Mouse (Mus musculus) left cerebral cortex, adult 18-20 months (tissue): ENCODE measurements around the gene Grin2c. TPM values are rescaled to one million over a fixed set of nuclear protein-coding genes. Genes with fewer than 3 reads are reported as not detected.
A peak's percentile ranks its signal among the peaks of the same experiment; 100 is the strongest.

Experiments
- DNase-seq, 2 experiments: peaks; one replicate each; pipeline ENCODE4 v3.0.0; 2021 to 2022; ENCODE audit warnings: low spot score in 2 of 2, mixed read lengths in 1 of 2
- total RNA-seq, 2 experiments: library from RNA; stranded (reverse); gene quantifications; 2 replicates each; pipeline ENCODE4 v1.2.3; 2021

The Grin2c gene
- total RNA-seq, 2 experiments from 2014 or later, result 33.8 to 35.7 TPM

DNA sequence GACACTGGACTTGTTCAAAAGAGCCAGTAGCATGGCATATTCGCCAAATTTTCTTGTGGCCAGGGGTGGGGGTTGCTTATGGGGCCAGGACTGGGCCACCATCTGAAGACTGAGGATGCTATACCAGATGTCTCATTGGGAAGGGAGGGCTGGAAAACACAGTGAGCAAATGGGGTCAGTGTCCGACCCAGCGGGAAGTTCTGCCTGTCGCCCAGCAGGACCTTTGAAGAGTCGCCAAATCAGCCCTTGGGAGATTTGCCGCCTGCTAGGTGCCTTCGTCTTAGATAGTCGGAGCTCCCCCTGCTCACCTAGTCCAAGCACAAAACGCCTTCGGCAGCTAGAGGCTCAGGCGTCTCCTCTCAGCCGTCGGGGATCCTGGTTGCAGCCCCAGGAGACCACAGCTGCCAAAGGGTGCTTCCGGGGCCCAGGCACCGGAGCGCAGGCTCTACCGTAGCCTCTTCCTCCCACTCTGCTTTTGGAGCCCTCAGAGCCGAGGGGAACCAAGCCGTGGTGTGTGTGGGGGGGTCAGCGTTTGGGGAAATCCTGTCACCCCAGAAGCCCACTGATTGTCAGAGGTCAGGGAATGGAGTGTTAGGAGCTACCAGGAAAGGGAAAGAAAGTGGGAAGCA is 1.2 kb downstream of the Grin2c start:
- no peak for DNase-seq

DNA sequence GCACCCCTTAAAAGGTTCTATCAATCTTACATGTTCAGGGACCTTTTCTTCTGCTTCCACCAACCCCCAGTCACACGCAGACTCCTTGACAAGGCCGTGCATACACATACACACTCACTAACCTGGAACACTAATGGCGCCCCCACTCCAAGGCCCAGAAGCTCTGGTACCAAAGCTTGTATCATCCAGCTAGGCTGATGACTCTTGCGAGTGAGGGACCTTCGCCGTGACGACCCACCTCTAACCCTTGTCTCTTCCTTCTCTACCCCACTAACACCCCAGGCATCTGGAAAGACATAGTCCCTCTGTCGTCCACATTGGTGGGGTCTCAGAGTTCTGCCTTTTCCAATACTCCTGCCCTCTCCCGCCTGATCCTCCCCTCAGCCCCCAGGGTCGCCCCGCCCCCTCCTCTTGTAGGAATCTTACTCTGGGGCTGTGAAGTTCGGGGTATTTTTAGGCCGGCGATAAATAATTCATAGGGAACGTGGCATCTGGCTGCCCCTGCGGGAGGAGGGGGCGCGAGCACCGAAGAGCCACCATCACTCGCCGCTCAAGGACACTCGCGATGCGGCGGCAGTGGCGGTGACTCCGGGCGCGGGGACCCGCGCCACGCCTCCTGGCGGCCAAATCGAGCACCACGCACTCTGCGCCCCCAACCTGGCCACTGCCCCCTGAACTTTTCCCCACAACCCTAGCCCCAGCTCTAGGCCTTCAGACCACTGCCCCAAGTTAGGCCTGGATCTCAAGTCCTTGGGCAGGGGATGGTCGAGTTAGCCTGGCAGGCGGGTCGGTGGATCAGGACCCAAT is 2.0 kb downstream of the Grin2c start:
- no peak for DNase-seq

DNA sequence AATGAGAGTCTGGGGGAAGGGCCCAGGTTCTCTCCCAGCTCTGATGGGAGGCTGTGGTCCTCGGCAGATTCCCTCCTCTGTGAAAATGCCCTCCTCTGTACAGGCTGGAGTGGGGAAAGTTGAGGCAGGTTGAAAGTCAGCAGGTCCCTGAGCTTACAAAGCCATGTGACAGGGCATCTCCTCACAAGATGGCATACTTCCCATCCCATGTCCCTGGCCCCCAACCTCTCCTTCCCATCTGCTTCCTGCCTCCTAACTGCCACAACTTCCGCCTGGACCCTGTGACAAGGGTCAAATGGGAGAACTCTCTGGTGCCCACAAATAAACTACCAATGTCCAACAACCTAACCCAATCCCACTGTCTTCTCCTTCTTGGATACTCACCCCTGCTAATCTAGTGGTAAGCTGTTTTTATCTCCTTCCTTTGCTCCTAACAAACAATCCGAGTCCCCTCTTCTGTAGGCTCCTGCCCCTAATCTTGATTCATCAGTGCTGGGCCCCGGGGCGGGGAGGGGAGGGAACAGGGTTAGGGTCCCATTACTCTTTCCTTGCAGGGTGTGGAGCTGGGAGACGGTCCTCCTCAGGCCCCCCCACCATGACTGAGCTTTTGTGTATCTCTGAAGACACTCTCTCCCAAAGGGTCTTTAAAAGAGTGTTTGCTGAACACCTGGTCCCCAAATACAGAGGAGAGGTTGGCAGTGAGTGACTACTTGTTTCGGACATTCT is 2.7 kb downstream of the Grin2c start:
- no peak for DNase-seq

DNA sequence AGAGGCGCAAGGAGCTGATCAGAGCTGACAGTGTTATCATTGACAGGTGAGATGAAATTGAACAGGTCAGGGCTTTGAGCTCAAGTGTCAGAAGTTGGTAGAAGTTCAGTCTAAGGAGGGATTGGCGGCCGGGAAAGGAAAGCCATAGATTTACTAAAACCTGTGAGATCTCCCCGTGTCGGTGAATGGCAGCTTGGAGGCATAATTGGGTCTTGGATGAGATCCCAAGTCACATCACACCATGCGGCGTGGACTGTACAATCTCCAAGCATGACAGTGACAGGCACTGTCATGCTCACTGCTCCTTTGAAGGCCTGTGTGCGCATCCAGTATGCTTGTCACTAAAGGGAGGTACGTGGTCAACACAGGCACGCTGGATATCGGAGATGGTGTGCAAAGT is 4.1 kb downstream of the Grin2c start:
- no peak for DNase-seq

DNA sequence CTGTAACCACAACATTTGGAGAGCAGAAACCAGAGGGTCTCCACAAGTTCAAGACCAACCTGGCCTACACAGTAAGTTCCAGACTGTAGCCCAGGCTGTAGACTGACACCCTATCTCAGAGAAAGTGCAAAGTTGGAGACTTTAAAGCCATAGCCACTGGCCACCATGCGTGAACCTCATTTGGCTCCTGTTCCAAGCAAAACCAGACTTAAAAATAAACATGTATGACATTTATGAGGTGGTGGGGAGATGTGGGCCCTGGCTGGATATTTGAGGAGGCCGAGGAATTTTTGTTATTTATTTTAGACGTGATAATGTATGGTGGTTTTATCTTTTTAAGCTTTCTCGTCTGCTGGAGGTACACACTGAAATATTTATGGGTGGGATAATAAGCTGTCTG is 7.9 kb downstream of the Grin2c start:
- no peak for DNase-seq

DNA sequence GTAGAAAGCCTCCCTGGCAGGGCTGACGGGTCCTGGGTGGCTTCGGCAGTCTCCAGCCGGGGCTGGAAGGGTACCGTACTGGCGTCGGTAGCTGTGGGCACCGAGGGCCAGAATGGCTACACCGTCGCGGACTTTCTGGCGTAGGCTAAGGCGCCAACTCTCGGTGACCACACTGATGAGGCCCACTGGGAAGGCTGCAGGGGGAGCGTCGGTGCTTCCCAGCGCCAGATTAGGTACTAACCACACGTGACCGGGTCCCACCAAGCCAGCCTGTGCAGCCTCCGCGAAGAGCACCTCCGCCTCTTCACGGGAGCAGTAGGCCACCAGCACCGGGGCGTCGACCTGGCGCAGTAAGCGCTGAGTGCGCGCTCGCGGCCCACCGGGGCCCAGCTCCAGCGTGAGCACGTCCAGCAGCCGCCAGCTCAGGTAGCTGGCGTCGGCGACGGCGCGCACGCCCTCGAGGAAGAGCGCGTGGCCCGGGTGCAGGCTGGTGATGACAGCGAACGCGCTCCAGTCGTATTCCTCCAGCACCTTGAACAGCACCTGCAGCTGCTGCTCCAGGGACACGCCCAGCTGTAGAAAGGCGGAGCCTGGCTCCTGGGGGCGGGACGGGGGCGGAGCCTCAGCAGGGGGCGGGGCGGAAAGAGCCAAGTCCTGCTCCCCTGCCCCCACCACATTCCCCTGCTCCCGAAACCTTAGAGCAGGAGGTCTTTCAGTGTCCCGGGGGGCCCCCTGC is 9.1 kb downstream of the Grin2c start:
- no peak for DNase-seq

DNA sequence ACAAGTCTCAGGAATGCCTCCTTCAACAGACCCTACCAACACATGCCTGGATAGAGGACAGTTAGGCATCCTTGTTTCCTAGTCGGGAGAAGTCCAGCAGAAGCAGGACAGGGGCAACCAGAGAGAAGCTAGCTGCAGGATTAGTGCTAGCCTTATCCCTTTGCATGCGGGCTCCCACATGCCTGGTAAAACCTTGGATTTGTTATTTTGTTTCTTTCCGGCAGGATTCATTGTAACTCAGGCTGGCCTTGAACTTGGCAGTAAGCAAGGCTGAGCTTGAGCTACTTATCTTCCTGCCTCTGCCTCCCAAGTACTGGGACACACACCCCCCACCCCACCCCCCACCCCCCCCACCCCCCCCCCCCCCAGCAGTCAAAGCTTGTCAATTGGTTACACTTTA is 15.8 kb downstream of the Grin2c start:
- DNase-seq, result no peak

DNA sequence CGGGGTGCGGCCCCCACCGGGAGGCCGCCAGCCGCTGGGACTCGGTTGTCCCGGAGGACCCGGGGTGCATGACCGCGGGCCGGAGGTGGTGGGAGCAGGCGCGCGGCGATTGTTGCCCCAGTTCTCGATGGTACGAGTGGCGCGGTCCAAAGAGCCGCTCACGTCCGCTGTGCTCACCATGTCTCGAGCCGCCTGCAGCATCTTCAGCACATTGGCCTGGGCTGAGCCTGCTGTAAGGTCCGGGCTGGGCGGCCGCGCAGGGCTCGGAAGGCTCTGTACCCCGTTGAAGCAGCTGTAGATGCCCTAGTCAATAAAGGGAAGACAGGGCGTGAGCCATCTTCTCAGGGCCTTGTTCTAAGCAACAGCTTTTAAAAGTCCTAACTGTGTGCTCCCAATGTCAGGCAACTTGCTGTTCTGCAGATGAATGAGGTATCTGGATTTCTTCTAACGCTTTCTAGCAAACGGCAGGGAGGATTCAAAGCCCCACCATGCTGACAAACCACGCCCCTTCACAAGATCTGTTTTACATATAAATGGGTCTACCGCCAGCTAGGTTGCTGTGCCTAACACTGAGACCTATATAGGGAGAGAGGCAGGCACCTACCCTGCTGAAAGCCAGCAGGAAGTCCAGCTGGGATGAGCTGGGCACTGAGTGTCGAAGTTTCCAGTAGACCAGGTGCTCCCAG is 16.5 kb downstream of the Grin2c start:
- no peak for DNase-seq

DNA sequence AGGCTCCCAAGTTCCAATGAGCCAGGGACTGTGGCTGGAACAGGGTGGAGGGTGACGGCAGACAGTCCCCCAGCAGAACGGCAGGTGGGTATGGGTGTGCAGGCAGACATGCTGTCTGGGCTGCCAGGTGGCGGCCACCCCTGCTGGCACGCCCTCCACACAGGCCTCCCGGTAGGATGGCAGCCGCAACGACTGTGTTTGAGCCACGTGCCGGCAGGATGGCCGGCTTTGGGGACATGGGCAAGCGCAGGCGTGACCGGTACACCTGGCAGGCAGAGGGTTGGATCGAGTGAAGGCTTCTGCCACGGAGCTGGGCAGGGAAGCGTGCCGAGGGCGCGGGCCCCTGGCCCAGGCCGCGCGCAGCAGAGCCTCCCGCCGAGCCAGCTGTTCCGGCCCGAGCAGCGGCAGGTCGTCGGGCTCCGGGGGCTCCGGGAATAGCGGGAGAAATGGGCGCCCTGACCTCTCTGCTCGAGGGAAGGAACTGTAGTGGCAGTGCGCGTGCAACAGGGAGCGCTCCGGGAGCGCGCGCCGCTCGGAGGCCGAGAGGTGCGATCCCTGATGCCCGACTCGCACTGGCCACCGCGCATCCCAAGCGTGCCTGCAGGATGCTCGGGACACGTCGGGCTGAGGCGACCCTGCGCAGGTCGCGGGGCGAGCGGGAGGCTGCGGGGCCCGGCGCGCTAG is 17.2 kb downstream of the Grin2c start:
- no peak for DNase-seq

DNA sequence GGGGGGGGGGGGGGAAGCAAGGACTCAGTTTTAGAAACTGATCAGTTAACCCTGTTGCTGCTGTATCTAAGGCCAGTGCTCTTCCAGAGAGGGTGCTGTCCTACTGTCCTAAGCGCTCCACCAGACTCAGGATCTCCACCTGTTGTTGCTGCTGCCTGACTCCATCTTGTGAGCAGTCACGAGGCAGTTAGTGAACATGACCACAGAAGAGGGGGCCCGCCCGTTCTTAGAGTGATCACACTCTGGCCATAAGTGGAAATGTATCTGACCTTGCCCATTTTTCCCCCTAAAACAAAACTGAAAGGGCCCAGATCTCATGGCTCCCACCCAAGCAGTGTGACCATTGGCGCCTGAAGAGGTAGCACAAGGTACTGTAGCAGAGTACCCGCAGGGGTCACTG is 19.1 kb downstream of the Grin2c start:
- no peak for DNase-seq

DNA sequence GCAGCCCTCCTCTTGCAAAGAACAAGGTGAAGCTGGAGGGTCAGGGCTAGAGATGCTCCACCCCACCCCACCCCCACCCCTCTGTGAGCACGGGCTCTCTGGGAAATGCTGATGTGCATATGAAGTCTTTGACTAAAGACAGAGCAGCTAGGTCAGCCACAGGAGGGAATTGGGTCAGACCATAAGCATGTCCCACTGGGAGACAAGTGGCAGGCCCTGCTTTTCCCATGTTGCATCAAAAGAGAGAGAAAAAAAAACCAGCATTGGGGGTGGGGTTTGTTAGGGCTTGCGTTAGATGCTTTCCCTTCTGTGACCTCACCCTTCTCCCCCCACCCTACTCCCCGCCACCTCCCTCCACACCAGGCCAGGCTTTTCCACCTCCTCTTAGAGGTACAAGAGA is 19.8 kb downstream of the Grin2c start:
- DNase-seq, result no peak

DNA sequence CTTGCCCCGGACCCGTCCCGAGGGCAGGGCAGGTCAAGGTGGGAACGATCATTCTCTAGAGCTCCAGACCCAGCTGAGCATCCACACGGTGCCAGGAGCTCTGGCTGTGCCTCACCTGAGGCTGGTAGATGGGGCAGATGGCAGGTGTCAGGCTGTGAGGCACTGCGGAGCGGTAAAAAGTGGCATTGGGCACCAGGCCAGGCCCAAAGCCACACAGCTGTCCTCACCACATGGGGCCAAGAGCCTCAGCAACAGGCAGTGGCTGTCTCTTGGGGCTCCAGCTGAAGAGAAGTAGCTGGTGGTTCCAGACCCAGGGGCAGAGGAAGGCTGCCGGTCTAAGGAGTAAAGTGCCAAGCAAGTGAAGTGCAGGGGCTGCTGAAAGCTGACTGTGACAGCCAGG is 20.7 kb downstream of the Grin2c start:
- no peak for DNase-seq

DNA sequence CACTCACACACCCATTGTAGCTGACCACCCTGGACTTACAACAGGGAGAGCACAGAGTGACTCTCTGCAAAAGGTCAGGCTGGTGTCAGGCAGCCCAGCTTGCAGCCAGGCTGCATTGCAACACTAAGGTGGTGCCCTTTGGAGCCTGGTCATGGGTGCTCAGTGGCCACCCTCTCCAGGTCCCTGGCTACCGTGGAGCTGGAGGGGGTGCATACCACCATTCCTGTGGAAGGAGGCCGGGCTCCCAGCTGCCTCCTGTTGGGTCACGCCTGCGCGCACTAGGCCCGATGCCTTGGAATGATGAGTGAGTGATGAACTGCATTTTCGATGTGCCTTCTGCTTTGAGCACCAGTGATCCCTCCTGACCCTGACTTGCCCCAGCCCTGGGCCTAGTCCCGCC is 22.2 kb downstream of the Grin2c start:
- no peak for DNase-seq

DNA sequence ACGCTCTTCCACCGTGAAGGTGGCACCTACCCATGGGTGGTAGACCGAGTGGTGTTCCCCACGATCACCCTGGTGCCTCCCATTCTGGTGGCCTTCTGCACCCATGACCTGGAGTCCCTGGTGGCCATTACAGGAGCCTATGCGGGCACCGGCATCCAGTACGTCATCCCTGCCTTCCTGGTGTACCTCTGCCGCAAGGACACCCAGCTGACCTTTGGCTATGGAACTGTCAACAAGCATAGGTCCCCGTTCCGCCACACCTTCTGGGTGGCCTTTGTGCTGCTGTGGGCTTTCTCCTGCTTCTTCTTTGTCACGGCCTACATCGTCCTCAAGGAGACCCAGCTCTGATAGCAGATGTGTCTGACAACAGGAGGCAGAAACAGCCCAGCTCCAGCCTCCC is 23.3 kb downstream of the Grin2c start:
- no peak for DNase-seq

DNA sequence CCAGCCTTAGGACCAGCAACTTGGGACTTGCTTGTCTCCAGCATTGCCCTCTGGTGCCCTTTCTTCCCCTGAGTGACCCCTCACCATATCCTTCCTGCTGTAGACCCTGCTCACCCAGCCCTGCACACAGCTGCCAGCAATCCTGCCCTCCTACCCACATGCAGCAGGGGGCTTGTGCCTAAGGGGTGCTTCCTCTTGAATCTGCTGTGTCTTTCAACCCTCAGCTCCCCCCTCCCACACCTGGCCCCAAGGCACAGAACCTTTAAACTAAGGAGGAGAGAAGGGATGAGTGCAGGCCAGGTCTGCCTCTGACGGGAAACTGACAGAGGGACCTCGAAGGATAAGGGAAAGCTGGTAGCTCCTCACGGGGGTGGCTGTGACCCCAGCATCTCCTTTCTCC is 24.3 kb downstream of the Grin2c start:
- DNase-seq, result no peak

DNA sequence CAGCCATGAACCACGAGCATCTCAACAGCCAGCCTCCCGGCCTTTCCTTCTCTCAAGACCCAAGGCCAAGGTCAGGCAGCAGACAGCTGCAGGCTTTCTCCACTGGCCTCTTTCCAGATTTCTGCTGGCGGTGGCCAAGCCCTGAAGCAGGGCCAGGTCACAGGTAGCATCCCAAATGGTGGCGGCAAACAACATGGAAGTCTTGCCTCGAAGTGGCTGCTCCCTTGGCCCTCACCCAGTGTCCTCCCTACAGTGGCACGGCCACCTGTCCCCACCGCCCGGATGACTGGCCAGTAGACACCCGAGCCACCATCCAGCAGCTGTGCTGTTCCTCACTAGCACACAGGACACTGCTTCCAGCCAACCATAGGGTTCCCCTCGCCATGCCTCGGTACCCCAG is 25.6 kb downstream of the Grin2c start:
- no peak for DNase-seq

DNA sequence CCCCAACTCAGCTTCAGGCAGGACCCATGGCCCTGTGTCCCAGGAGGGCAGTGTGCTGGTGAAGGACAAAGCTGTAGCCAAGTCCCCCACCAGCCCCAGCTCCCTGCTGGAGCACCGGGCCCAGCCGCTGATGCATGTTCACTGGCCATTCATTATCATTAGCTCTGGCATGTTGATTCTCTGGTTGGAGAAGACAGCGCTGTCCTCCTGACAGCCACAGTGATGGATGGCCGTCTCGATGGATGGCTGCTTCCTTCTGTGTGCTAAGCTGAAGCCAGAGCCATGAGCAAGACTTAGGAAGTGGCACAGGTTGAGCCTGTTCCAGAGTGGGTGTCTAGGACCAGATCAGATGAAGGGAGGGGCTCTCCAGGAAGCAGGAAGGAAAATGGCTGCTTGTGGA is 30.5 kb downstream of the Grin2c start:
- no peak for DNase-seq

DNA sequence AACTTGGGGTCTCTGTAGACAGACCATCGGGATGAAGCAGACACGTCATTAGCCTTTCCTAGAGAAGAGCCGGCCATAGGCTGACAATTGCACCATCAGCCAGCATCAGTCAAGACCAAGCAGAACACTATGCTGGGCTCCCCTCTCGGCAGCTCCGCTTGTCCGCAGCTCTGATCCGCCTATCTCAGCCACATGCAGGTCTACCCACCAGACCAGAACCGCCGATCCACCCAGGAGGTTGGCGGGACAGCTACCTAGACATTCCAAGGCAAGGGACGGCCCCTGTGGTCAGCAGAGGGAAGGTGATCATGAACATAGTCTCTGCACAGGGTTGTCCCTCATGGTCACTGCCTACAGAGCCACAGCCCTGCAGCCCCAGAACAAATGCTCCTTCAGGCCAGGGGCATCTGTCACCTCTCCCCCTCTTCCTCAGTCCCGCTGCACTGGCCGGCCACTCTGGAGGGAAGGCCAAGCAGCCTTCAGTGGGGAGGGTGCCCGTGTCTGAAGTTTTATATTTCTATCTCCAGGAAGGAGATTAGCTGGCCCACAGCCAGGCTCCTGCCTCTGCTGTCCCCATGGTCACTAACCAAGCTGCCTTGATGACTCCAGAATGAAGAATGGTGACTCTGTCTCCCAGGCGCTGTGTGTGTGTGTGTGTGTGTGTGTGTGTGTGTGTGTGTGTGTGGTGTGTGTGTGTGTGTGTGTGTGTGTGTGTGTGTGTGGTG is 32.6 kb downstream of the Grin2c start:
- no peak for DNase-seq

DNA sequence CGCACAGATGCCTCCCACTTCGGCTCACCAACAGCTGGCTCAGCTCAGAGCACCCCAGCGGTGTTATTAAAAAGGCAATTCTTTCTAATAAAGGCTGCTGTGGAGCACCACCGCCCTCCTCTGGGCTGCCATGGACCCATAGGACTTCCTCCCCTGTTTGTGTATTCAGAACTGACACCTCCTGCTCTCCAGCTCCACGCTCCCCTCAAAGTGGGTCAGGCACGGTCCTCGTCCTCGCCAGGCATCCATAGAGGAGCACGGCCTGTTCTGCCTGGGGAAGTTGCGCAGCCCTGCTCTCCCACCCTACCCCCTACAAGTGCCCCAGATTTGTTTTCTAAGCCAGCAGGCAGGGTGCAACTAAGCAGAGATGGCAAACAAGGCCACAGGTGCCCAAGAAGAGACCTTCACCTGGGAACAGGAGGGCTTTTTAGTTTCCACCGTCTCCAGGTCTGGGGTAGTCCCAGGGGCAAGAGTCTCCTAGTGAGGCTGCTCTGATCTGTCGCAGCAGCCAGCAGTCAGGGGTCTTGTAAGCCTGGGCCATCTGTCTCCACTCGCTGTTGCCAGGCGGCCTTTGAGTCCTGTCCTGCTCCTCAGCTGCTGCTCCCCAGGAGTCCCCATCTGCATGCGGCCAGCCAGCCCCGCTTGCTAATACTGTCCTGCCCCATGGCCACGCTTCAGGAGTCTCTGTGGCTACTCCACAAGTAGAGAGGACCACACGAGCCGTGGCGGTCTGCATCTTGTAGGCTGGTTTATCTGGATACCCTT is 33.3 kb downstream of the Grin2c start:
- peak; percentile 18 to 28 for DNase-seq
